Mouse (Mus musculus) neural tube, embryonic 15.5 days (tissue): ENCODE results near the gene Rnf152. TPM values are rescaled to one million over a fixed set of nuclear protein-coding genes. Genes with fewer than 3 reads are reported as not detected.

Source experiments
- ATAC-seq: fragments of 200-750 bp; cut with Nextera tagmentation; 2 replicates; pipeline ENCODE4 v1.8.0; 2017; ENCODE audit warnings: mild to moderate bottlenecking, moderate TSS enrichment, moderate library complexity; ENCODE audit not compliant: low FRiP score
- H3K27ac ChIP-seq: fragments of 300-500 bp; sonication (generic); replicated peaks from 2 replicates; pipeline ENCODE4 v1.5.1; 2015; ENCODE audit warnings: mild to moderate bottlenecking, inconsistent platforms
- H3K27me3 ChIP-seq: fragments of 300-500 bp; sonication (generic); replicated peaks from 2 replicates; pipeline ENCODE4 v1.6.1; 2015; ENCODE audit warnings: inconsistent platforms
- H3K36me3 ChIP-seq: fragments of 300-500 bp; sonication (generic); 2 replicates; pipeline ENCODE4 v1.6.1; 2015; ENCODE audit warnings: inconsistent platforms
- H3K4me1 ChIP-seq: fragments of 300-500 bp; sonication (generic); 2 replicates; pipeline ENCODE4 v1.6.1; 2015; ENCODE audit warnings: inconsistent platforms
- H3K4me2 ChIP-seq: fragments of 300-500 bp; sonication (generic); 2 replicates; pipeline ENCODE4 v1.6.1; 2015; ENCODE audit warnings: inconsistent platforms, mild to moderate bottlenecking, moderate library complexity
- H3K4me3 ChIP-seq: fragments of 300-500 bp; sonication (generic); replicated peaks from 2 replicates; pipeline ENCODE4 v1.5.1; 2015; ENCODE audit warnings: mild to moderate bottlenecking, inconsistent platforms
- H3K9ac ChIP-seq: fragments of 300-500 bp; sonication (generic); replicated peaks from 2 replicates; pipeline ENCODE4 v1.6.1; 2015; ENCODE audit warnings: mild to moderate bottlenecking, inconsistent platforms
- H3K9me3 ChIP-seq: fragments of 300-500 bp; sonication (generic); replicated peaks from 2 replicates; pipeline ENCODE4 v1.6.1; 2016; ENCODE audit warnings: inconsistent platforms
- WGBS: fragments of 180-500 bp; shearing (Covaris S2); methylation state at CpG from one replicate; pipeline ENCODE4 v1.1.7; 2015; ENCODE audit warnings: mixed read lengths; 5-methylcytosine and 5-hydroxymethylcytosine counted together
- polyA plus RNA-seq: library from polyadenylated mRNA; unstranded; fragments of >200 nt; fragmentation: Nextera tagmentation; extraction: Ambion mirVana; gene quantifications from 2 replicates; pipeline ENCODE4 v1.2.1, GENCODE M21; 2015

Rnf152 gene
- polyA plus RNA-seq, 1 experiment from 2014 or later: 24.1 TPM

DNA sequence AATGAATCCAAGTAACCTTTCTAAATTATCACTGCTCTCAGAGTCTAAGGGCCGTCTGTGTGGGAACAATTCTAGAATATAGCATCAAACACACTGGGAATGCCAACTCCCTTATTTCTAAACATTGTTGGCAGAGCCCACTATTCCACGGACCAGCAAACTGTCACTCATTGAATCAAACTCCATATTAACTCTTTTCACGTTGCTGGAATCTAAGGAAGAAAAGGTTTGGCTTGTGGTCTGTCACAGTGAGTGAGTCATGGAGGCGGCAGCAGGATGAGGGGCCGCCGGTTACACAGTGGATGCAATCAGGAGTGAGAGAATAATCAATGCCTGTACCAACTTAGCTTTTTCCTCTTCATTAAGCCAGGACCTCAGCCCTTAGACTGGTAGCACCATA lies 54.3 kb downstream of the Rnf152 start:
- 63% methylated on average over 6 of the region's 6 CpGs for WGBS
- H3K4me1 ChIP-seq: 0 out of 2 replicates have a peak, but pooled peaks cover 6% of the 10 kb centered on the region
- no peak overlapping the region for H3K9ac ChIP-seq
- no peaks in the 10 kb centered on the region for H3K9me3 ChIP-seq
- no peak overlapping the region for H3K4me3 ChIP-seq
- no peaks in the 10 kb centered on the region for H3K36me3 ChIP-seq
- H3K4me2 ChIP-seq: no peak overlapping the region
- H3K27ac ChIP-seq: no peak overlapping the region
- H3K27me3 ChIP-seq: no peaks in the 10 kb centered on the region
- no peak for ATAC-seq

- 89% methylated on average over 9 of the region's 9 CpGs for WGBS
- Histone ChIP-seq H3K9me3 (no peaks in the 10 kb centered on the region), H3K4me3 (no peak overlapping the region), H3K4me2 (no peak overlapping the region), H3K4me1 (0 out of 2 replicates have a peak, but pooled peaks cover 6% of the 10 kb centered on the region), H3K27me3 (no peaks in the 10 kb centered on the region), H3K27ac (no peak overlapping the region), H3K36me3 (no peaks in the 10 kb centered on the region), H3K9ac (no peak overlapping the region)
- no peak for ATAC-seq
Observed at GRCm38 (mm10) chr1:105301764-105302163, 54.7 kb downstream of the Rnf152 start.

- no peak overlapping the region for H3K9ac ChIP-seq
- H3K4me2 ChIP-seq: no peak overlapping the region
- H3K36me3 ChIP-seq: no peaks in the 10 kb centered on the region
- H3K27me3 ChIP-seq: no peaks in the 10 kb centered on the region
- H3K4me1 ChIP-seq: no peaks in the 10 kb centered on the region
- H3K4me3 ChIP-seq: no peak overlapping the region
- ATAC-seq: no peak
- H3K27ac ChIP-seq: no peak overlapping the region
- no peaks in the 10 kb centered on the region for H3K9me3 ChIP-seq
- 91% methylated on average over 2 of the region's 2 CpGs for WGBS
Observed at GRCm38 (mm10) chr1:105291859-105292258, 64.7 kb downstream of the Rnf152 start.

GRCm38 (mm10) chr1:105287536-105287935 lies 69.0 kb downstream of the Rnf152 start:
- no peak; the same call in 1 of the 2 replicates for ATAC-seq
- Histone ChIP-seq H3K9me3 (no peaks in the 10 kb centered on the region), H3K36me3 (peaks cover 8% of the 10 kb centered on the region), H3K9ac (no peak overlapping the region), H3K4me2 (no peak overlapping the region), H3K4me1 (no peaks in the 10 kb centered on the region), H3K27me3 (no peaks in the 10 kb centered on the region), H3K27ac (no peak overlapping the region), H3K4me3 (no peak overlapping the region)
- WGBS: 85% methylated on average over 4 of the region's 4 CpGs

DNA sequence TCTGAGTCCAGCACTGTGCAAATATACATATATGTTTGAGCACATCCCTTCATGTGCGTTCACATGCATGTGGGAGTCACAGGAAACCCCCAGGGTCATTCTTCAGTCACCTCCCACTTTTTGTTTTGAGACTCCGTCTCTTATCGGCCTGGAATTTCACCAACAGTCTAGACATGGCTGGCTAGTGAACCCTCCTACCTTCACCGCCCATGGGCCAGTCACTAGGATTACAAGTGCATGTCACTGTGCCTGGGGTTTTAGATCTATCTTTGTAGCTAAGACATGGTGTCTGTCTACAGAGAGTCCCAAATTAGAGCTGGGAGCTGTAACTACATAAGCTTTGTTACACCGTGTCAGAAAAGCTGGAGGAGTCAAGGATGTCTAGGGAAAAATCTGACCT lies 69.6 kb downstream of the Rnf152 start:
- H3K9ac ChIP-seq: no peak overlapping the region
- H3K27me3 ChIP-seq: no peaks in the 10 kb centered on the region
- no peak overlapping the region for H3K4me3 ChIP-seq
- H3K4me1 ChIP-seq: no peaks in the 10 kb centered on the region
- H3K4me2 ChIP-seq: no peak overlapping the region
- WGBS: 91% methylated on average over 5 of the region's 5 CpGs
- ATAC-seq: no peak
- H3K36me3 ChIP-seq: peaks cover 8% of the 10 kb centered on the region
- no peaks in the 10 kb centered on the region for H3K9me3 ChIP-seq
- H3K27ac ChIP-seq: no peak overlapping the region

DNA sequence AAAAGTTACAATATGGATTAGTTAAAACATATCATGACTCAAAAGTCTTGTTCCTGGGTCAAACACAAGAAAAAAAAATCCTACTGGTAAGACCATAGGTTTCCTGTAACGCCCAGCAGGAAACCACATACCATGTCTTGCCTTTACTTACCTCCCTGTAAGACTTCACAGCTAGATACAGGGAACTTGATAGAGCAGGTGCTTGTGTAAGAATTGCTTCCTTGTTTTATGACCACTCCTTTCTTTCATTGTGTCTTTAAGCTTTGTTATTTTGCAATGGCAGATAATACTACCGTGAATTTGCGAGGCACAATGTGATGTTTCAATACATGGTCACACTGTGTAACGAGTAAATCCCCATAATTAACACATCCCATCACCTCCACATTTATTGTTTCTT lies 71.5 kb downstream of the Rnf152 start:
- Histone ChIP-seq H3K4me1 (0 out of 2 replicates have a peak, but pooled peaks cover 2% of the 10 kb centered on the region), H3K9me3 (no peaks in the 10 kb centered on the region), H3K9ac (no peak overlapping the region), H3K27me3 (no peaks in the 10 kb centered on the region), H3K36me3 (peaks cover 8% of the 10 kb centered on the region), H3K4me3 (no peak overlapping the region), H3K27ac (no peak overlapping the region), H3K4me2 (no peak overlapping the region)
- WGBS: 82% methylated on average over 4 of the region's 4 CpGs
- ATAC-seq: no peak

- no peaks in the 10 kb centered on the region for H3K9me3 ChIP-seq
- no peak overlapping the region for H3K4me2 ChIP-seq
- no peaks in the 10 kb centered on the region for H3K27me3 ChIP-seq
- H3K36me3 ChIP-seq: peaks cover 8% of the 10 kb centered on the region
- ATAC-seq: no peak
- no peak overlapping the region for H3K27ac ChIP-seq
- H3K9ac ChIP-seq: no peak overlapping the region
- H3K4me3 ChIP-seq: no peak overlapping the region
- 0 out of 2 replicates have a peak, but pooled peaks cover 2% of the 10 kb centered on the region for H3K4me1 ChIP-seq
- WGBS: 79% methylated on average over 8 of the region's 8 CpGs
Observed at GRCm38 (mm10) chr1:105284116-105284515, 72.4 kb downstream of the Rnf152 start.

DNA sequence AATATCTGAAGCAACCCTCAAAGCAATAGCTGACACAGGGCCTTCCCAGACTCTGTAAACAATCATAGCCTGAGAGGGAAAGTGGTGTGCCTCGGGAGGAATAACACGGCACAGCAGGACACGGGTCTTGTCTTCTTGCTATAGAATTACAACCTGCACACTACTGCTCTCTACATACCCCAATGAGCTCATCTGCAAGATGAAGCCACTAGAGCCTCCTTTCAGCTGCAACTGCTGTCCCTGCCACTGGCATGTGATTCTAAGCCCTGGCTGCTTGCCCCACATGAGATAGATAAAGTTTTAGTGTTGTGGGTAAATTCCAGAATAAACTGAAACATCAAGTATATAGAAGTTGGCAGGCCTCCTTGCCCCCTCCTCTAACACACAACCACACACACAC lies 75.2 kb downstream of the Rnf152 start:
- H3K4me2 ChIP-seq: no peak overlapping the region
- peak; percentile 15; the same call in 1 of the 2 replicates for ATAC-seq
- H3K4me3 ChIP-seq: no peak overlapping the region
- H3K9ac ChIP-seq: no peak overlapping the region
- 10% methylated on average over 3 of the region's 3 CpGs for WGBS
- H3K27me3 ChIP-seq: no peaks in the 10 kb centered on the region
- H3K4me1 ChIP-seq: 0 out of 2 replicates have a peak, but pooled peaks cover 2% of the 10 kb centered on the region
- peaks cover 8% of the 10 kb centered on the region for H3K36me3 ChIP-seq
- H3K9me3 ChIP-seq: no peaks in the 10 kb centered on the region
- no peak overlapping the region for H3K27ac ChIP-seq

DNA sequence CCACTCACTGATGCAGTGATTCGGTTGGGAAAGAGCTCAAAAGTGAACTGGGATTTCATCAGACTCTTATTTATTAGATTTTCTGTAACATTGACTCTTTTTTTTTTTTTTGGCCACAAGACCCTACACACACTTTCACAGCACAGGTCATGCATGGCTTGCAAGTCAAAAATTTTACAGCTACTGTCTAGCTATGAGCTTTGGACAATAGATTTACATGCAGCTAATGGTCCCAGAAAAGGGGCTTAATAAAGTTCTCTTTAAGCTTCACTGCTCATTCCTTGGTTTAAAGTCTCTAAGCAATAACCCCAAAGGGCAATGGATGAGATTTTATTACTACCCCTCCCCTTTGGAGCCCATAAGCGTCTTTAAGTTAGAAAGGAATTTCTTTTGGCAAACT lies 76.3 kb downstream of the Rnf152 start:
- H3K27ac ChIP-seq: no peak overlapping the region
- H3K9me3 ChIP-seq: no peaks in the 10 kb centered on the region
- no peak for ATAC-seq
- no peak overlapping the region for H3K4me2 ChIP-seq
- 34% methylated on average over 2 of the region's 2 CpGs for WGBS
- no peak overlapping the region for H3K9ac ChIP-seq
- 0 out of 2 replicates have a peak, but pooled peaks cover 2% of the 10 kb centered on the region for H3K4me1 ChIP-seq
- peaks cover 8% of the 10 kb centered on the region for H3K36me3 ChIP-seq
- H3K27me3 ChIP-seq: no peaks in the 10 kb centered on the region
- H3K4me3 ChIP-seq: no peak overlapping the region

- 90% methylated on average over 3 of the region's 3 CpGs for WGBS
- H3K4me2 ChIP-seq: no peak overlapping the region
- ATAC-seq: no peak
Observed at GRCm38 (mm10) chr1:105274500-105275194, 81.9 kb downstream of the Rnf152 start.

GRCm38 (mm10) chr1:105271104-105271503 lies 85.4 kb downstream of the Rnf152 start:
- Histone ChIP-seq H3K27ac (no peak overlapping the region), H3K9ac (no peak overlapping the region), H3K9me3 (no peaks in the 10 kb centered on the region), H3K27me3 (no peaks in the 10 kb centered on the region), H3K36me3 (no peaks in the 10 kb centered on the region), H3K4me2 (no peak overlapping the region), H3K4me3 (no peak overlapping the region), H3K4me1 (no peaks in the 10 kb centered on the region)
- ATAC-seq: no peak
- WGBS: 92% methylated on average over 10 of the region's 10 CpGs

More at GRCm38 (mm10) chr1:105274500-105275194, 81.9 kb downstream of the Rnf152 start:
- Histone ChIP-seq H3K9ac (no peak overlapping the region), H3K4me1 (no peaks in the 10 kb centered on the region), H3K4me3 (no peak overlapping the region), H3K9me3 (no peaks in the 10 kb centered on the region), H3K27ac (no peak overlapping the region), H3K27me3 (no peaks in the 10 kb centered on the region), H3K36me3 (no peaks in the 10 kb centered on the region)

DNA sequence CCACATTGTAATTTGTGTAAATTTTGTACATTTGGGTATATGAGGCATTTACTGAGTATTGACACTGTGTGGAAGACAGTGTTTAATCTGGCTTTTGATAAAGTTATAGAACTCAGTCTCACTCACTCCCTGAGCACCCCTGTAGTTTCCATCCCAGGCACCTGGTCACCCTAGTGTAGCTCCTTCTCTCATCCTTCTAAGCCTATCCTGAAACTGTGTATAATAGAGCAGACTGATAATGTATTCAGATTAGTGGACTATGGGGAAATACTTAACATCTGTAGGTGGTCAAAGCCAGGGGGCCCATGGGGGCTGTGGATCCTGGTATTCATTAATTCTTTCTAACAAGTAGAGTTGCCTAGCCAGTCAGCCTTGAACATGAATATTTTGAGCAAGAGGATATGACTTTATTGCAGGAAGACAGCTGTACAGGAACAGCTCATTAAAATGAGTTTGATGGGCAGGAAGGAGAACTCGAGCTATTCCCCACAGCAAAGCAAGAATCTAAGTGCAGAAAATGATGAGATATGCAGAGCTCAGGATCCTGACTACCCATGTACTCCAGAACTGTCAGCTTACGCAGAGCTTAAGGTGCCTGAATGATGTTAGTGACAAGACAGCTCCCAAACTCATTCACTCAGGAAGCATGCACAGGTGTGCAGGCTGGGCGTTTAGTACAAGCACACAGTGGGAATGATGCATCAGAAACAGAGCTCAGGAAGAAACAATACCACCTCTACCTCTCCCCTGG lies 93.1 kb downstream of the Rnf152 start:
- Histone ChIP-seq H3K27ac (no peak overlapping the region), H3K4me2 (no peak overlapping the region), H3K36me3 (no peaks in the 10 kb centered on the region), H3K9ac (no peak overlapping the region), H3K9me3 (no peaks in the 10 kb centered on the region), H3K4me3 (no peak overlapping the region), H3K27me3 (no peaks in the 10 kb centered on the region), H3K4me1 (no peaks in the 10 kb centered on the region)
- 73% methylated on average over 3 of the region's 3 CpGs for WGBS
- no peak; the same call in 1 of the 2 replicates for ATAC-seq
